Mouse (Mus musculus) E14TG2a.4 (cell line): ENCODE results near the gene Rai2.
"Not testable (repeated sequence)": the region's sequence is repeated elsewhere in the genome, so short reads cannot be mapped to it uniquely, and the experiment has no call there.

Experiments
- H3K27me3 ChIP-seq: 2 replicates; pipeline ENCODE4 v1.6.1; 2014; ENCODE audit warnings: low read length, control low read depth; ENCODE audit not compliant: insufficient read depth
- H3K36me3 ChIP-seq: 2 replicates; pipeline ENCODE4 v1.6.1; 2014; ENCODE audit warnings: low read length, control low read depth; ENCODE audit not compliant: insufficient read depth
- H3K4me1 ChIP-seq: replicated peaks from 2 replicates; pipeline ENCODE4 v1.6.1; 2014; ENCODE audit warnings: low read depth, low read length, control low read depth
- H3K4me3 ChIP-seq: replicated peaks from 2 replicates; pipeline ENCODE4 v1.5.1; 2014; ENCODE audit warnings: mild to moderate bottlenecking, low read length
- H3K9me3 ChIP-seq: 2 replicates; pipeline ENCODE4 v1.6.1; 2014; ENCODE audit warnings: low read length, control low read depth
- CTCF ChIP-seq: conservative IDR thresholded peaks from 2 replicates; pipeline ENCODE4 v1.5.1; 2014; ENCODE audit warnings: low read length
- NANOG ChIP-seq: IDR thresholded peaks from 2 replicates; pipeline ENCODE4 v1.6.1; 2014; ENCODE audit warnings: borderline replicate concordance, low read length, mixed read lengths
- POU5F1 ChIP-seq: IDR thresholded peaks from 2 replicates; pipeline ENCODE4 v1.6.1; 2014; ENCODE audit warnings: low read length, borderline replicate concordance

Gene Rai2

DNA sequence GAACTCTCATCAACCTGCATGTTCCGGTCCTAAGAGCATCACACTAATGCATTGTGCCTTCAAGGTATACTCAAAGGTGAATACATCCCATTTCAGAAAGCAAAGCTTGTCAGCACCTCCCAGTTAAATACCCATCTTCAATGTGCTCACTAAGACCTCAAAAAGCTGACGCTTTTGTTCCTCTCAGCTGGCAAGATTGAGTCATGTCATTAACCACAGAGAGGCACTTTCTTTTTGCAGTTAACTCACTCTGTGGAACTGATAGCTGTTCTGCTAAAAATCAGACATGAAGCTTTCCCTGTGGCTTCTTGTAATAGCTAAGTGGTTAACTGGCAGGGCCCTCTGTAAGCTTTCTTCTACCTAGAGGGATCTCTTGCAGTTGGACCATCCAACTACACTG is 36.6 kb downstream of the Rai2 start:
- no peaks in the 10 kb centered on the region for H3K36me3 ChIP-seq
- no peaks in the 10 kb centered on the region for H3K27me3 ChIP-seq
- H3K4me3 ChIP-seq = no peak overlapping the region
- TF ChIP-seq CTCF (no peak), POU5F1 (no peak), NANOG (no peak)
- H3K9me3 ChIP-seq = no peaks in the 10 kb centered on the region
- H3K4me1 ChIP-seq = no peaks in the 10 kb centered on the region

DNA sequence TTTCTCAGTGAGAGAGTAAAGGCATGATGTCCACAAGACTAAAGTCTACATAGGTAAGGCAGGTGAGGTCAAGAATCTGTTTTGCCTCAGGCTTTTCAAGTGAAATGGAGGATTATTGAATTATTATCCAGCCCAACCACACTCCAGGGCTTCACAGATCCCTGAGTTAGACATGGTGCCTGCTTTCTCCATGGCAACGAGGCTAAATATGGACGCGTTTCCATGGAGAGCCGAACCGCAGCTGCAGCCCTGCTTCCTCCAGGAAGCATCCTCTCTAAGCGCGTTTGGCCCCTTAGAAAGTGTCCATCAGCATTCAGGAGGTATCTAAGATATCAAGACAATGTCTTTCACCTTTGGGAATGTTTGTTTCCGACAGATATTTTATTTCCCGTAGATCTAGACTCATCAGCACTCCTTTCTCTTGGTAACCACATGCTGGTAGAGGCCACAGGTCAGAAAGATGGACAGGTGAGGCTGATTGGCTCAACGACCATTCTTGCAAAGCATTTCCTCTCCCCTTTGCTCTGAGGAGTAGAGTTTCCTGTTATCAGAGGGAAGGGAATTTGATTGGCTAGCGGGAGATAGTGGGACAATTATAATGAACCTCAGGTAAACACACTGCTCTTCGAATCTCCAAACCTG is 59.6 kb downstream of the Rai2 start:
- no peak overlapping the region for H3K4me3 ChIP-seq
- TF ChIP-seq NANOG (no peak), CTCF (no peak), POU5F1 (no peak)
- no peaks in the 10 kb centered on the region for H3K9me3 ChIP-seq
- no peaks in the 10 kb centered on the region for H3K4me1 ChIP-seq
- no peaks in the 10 kb centered on the region for H3K27me3 ChIP-seq
- no peaks in the 10 kb centered on the region for H3K36me3 ChIP-seq

DNA sequence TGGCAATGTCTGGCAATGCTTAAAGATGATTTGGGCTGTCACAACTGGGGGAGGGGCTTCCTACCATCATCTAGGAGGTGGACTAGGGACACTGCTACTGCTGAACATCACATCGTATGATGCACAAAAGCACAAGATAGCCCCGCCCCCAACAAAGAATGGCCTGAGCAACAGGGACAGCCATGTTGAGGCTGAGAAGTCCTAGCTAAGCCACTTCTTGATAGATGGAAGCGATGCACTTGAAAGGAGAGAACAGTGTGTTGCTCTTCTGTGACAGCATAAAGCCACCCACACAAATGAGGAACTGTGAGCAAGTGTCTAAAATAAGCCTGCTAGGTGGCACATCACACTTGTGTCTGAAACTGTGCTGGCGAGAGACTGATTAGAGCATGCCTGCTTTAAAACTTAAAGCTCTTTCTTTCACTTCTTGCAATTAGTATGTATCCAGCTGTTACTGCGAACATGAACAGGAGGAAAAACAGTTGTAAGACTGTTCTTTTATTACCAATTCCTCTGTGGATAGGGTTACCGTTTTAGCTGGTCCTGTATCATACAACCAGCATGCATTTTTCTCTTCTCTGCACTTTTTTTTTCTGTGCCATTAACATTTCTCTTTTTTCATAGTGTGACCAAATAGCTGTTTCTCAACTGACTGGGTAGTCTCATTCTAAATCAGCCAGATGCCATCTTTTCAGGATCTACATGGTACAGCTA is 63.6 kb downstream of the Rai2 start:
- H3K4me3 ChIP-seq = no peak overlapping the region
- no peaks in the 10 kb centered on the region for H3K4me1 ChIP-seq
- TF ChIP-seq POU5F1 (no peak), NANOG (no peak), CTCF (no peak)
- no peaks in the 10 kb centered on the region for H3K36me3 ChIP-seq
- H3K27me3 ChIP-seq = no peaks in the 10 kb centered on the region
- no peaks in the 10 kb centered on the region for H3K9me3 ChIP-seq

DNA sequence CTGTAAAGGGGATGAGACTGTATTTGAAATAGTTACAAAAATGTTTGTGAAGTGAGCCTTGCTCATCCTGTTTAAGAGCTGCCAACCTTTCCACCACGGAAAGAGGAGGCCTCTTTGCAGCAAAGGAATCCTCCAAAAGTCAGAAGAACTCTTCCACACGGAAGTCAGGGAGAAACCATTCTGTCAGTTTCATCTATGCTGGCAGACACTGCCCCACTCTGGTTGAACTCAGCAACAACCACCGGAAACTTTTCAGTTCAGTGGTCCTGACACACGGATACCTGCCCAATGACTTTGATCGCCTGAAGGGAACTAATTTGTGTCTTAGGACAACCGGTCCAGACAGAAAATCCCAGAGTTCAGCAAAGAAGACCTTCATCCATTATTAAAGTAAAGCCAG is 73.3 kb downstream of the Rai2 start:
- Histone ChIP-seq H3K9me3 (no peaks in the 10 kb centered on the region), H3K27me3 (no peaks in the 10 kb centered on the region), H3K36me3 (no peaks in the 10 kb centered on the region), H3K4me1 (no peaks in the 10 kb centered on the region), H3K4me3 (no peak overlapping the region)
- TF ChIP-seq CTCF = 0 out of 2 replicates have a peak, but pooled peaks have one; percentile 17
- TF ChIP-seq POU5F1 = no peak

DNA sequence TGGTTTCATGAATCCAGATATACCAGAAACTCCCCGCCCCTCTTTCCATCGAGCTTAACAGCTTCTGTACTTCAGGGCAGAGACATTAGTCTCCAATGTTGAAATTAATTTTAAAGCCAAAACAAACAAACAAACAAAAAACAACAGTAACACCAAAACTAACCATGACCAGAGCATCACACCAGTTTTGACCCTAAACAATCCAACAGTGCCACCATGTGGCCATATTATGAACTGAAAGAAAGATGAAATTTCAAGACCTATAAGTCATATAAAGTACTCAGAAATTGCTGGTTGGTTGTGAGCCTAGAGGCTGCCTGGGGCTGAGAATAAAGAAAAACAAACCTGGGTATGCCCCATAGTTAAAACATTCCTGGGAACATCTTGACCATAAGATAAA is 109.3 kb downstream of the Rai2 start:
- H3K4me1 ChIP-seq, H3K36me3 ChIP-seq, H3K27me3 ChIP-seq, H3K9me3 ChIP-seq, H3K4me3 ChIP-seq: not testable (repeated sequence)
- TF ChIP-seq CTCF = peak; percentile 32
